Mouse (Mus musculus): ENCODE measurements around the gene Gm10282. TPM values are rescaled to one million over a fixed set of nuclear protein-coding genes. Genes with fewer than 3 reads are reported as not detected.

The Gm10282 gene
- polyA plus RNA-seq (2012; rRNA removed) = 1.1 and 5.1 TPM in 2 replicates

DNA sequence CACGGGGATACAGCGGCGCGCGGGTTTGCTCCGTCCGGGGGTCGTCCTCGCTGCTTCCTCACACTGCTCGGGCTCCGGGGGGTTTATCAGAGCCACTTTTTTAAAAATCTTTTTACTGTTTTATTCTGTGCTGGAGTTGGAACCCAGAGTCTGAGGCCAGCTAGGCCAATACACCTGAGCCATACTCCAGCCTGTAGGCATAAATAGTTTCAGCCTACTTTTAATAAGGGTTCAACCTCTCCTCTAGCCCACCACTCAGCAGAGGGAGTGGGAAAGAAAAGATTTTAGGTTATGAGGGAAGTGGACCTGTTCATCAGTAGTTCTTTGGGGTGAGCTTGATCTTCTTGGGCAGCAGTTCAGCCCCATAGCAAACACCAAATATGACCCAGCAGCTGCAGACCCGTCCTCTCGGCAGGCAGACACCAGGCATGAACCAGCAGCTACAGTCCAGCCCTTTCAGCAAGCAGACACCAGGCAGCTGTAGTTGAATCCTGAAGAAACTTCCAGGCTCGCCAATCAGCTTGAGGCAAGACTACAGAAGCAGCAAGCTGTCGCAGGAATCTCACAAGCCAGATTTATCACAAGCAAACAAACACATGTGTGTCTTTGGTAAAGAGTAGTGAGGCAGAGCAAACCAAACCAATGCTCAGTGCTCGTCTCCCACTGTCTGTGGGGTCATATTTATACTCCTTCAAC lies at the start of gene Gm10282:
TSS of gene Gm10282 (minus strand) at position 51 of the 696 bp plus-strand sequence.
- DNase-seq (ENCODE audit: low read depth) = no peak

DNA sequence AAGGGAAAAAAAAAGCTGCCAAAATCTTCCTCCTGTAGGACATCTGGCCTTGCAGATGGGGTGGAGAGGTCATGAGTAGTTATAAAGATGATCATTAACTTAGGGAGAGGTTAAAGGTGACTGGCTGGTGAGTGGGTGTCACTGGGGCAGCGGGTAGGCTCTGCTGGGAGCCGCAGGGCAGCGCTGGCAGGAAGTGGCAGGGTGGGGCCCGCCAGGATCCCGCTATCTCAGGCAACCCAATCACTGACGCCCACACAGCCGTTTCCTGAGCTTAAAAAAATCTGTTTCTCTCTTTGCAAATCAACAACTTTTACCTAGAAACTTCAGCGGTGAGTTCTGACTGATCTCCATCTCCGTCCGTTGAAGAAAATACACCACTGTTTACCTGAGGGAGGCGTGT lies 49.2 kb upstream of the Gm10282 start:
- DNase-seq (ENCODE audit: low read depth) = no peak

DNA sequence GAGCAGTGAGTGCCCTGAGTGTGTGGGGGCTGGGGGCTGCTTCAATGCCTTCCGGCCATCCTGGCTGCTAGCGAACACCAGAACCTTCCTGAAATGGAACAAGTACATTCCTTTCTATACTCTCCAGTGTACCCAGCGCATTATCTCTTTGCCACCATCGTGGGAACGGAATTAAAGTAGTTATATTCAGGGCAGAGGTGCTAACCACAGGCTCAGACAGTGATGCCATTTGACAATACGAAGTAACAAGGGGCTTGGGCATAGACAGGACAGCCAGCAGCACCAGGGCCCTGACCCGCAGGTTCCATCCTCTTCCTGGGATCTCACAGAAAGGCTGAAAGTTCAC lies 48.6 kb upstream of the Gm10282 start:
- DNase-seq (ENCODE audit: low read depth) = no peak

DNA sequence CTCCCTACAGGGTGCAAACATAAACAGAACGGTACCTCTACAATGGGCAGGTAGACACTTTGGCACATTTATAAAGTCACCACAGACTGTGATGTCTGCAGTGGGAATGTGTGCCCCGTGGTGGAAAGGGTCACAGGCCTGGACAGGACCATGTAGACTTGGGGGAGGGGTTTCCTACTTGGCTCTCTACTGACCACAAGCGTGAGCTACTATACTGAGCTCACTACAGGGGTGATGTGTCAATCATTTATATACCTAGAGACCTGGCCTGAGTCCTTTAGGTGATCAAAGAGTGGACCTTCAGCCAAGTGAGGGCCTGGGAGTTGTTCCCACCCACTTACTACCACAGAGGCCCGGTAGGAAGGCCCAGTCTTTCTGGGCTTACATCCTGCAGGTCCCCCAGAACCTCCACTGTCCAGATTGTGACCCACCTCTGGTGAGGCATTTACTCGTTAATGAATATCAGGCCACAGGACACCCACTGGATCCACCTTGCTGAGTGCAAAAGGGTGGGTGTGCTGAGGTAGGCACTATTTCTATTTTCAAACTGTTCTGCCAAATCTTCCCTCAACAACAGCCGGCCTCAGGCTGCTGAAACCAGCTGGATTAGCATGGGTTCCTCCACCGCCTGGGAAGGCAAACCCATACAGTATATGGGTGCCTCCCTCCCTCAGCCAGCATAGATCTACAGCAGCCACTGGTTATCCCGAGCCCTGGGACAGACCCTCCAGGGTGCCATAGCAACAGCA lies 48.1 kb upstream of the Gm10282 start:
- no peak for DNase-seq (ENCODE audit: low read depth)

DNA sequence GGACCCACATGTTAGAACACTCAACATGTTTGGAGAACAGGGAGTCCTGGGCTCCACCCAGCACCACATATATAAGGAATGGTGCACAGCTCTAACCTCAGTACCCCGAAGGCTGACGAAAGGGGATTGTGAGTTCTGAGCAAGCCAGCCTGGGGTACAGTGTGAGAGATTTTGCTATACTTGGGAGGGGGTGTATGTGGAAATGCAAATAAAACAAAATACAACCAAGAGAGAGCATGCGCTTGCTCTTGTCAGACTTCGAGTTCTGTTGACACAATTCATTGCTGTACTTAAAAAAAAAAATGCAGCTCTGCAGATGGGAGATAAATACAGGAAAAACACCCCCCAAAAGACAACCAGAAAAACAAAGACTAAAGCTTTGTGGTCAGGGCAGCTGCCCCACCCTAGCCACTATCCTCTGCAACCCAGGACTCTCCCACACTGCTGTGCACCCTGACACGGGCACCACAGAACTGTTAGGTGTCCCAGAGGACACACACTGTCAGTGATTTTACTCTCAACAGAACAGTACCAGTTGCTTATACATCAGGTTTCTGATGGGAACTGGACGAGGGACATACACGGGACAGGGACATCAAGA lies 46.4 kb upstream of the Gm10282 start:
- no peak for DNase-seq (ENCODE audit: low read depth)

DNA sequence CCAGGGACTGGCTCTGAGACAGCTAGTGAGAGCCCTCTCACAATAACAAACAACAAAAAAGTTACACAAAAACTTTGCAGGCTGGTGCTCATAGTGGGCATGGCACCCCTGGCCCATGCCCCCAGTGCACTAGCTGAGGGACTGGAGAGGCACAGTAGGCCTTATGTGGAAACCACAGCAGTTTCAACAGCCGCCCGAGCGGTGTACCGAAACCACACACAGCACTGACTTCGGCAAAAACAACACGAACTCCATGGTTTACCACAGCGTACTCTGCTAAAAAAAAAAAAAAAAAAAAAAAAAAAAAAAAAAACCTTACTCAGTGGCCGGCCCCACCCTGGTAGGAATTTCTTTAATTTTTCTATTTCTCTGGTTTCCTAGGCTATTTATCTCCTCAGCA lies 45.7 kb upstream of the Gm10282 start:
- no peak for DNase-seq (ENCODE audit: low read depth)

DNA sequence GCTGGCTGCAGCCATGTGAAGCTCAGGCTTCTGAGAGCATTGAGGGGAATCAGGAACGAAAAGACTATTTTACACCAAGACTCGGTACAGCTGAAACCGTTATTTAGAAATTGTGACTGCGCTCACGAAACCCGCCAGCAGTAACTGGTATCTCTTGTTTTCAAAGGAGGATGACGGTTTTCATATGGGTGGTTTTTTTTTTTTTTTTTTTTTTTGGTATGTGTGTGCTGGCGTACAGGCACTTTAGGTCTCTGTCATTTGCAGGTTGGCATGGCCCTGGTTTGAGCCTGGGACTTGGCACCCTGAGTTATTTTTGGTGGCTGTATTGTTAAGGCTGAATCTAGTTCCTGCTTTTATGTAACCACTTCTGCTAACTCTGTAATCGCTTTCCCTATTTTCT lies 44.8 kb upstream of the Gm10282 start:
- DNase-seq (ENCODE audit: low read depth) = no peak

DNA sequence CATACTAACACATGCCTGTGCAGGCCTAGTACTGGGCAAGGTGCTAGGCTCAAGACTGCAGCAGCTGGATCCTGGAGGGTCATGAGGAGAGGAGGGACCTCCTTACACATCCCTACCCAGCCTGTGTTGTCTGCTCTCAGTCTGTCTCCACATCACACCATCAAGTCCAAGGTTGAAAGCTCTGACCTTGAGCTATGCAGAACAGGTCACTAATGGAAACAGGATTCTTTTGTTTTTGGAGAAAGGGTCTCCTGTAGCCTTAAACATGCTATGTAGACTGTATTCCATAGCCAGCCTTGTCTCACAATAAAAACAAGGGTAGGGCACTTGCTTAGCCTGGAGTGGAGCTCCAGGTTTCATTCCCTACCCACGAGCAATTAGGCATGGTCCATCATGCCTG lies 43.9 kb upstream of the Gm10282 start:
- no peak for DNase-seq (ENCODE audit: low read depth)

DNA sequence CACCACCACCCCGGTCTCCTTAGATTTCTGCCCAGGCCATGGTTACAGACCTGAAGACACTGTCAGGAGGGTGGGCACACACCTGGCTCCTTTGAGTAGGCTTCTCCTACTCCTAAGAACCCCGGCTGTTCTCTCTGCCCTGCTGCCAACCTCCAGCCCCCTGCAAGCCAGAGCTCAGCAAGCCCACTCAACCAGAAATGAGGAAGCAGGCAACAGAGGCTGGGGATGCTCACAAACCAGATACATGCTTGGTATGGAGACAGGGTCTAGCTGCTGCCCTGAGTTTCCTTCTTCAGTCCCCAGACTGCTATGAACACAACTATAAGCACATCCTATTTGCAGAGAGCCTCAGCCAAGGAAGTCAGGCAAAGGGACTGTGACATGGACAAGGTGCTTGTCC lies 43.1 kb upstream of the Gm10282 start:
- DNase-seq (ENCODE audit: low read depth) = no peak

DNA sequence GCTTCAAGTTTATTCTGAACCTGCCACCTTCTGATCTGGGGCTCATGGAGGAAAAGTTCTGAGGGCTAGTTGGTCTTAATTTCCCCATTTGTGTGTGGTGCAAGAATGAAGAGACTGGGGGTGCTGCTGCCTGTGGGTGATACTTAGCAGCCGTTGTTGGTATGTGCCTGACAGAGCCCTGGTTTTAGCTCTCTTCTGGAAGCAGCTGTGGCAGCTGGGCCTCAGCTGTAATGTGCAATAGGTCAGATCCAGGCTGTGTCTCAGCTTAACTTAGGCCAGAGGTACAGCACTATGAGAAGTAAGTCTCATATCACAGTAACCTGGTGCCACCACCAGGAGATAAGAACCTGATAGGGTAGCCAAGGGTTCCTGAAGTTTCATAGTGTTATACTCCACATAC lies 42.5 kb upstream of the Gm10282 start:
- DNase-seq (ENCODE audit: low read depth) = no peak

DNA sequence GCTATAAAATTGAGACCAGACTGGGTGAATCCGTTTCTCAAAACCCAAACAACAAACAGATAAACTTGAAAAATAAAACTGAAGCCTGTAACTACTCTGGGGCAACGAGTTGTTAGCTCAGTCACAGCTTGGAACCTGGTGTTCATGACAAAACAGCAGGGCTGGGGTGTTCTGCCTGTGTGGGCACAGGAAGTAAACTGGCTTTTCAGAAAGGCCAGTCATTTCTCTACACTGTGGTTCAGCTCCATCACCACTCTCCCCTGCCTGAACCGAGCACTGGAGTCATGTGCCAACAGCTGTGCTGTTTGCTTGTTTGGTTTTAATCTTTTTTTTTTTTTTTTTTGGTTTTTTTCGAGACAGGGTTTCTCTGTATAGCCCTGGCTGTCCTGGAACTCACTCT lies 38.7 kb upstream of the Gm10282 start:
- DNase-seq (ENCODE audit: low read depth) = no peak

DNA sequence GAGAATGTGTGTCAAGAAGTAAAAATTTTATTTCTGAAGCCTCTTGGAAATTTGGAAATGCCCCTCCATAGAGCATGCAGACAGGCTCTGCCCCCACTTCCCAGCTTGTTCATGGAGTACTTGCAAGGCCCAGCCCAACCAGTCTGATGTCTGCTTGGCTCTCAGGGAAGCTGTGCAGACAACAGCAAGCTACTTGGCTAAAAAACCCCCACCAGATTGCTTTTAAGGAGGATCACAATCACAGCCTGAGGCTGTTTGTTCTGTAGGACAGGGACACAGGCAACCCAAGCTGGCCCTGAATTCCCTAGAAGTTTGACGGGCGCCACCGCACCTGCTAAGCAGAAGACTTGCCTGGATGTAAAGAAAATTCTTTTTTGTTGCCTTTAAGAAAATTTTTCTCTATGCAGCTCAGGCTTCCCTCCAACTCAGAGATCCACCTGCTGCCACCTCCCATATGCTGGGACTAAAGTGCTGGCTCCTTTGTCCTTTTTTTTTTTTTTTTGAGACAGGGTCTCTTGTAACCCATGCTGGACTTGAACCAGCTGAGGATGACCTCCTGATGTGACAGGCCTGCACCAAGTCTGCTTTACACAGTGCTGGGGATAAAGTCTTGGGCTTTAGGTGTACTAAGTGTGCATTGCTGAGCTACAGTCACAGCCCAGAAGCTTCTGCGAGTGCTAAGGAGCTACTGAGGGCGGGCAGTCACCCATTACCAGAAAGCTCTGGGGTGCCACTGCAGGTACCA lies 37.7 kb upstream of the Gm10282 start:
- DNase-seq (ENCODE audit: low read depth) = no peak

DNA sequence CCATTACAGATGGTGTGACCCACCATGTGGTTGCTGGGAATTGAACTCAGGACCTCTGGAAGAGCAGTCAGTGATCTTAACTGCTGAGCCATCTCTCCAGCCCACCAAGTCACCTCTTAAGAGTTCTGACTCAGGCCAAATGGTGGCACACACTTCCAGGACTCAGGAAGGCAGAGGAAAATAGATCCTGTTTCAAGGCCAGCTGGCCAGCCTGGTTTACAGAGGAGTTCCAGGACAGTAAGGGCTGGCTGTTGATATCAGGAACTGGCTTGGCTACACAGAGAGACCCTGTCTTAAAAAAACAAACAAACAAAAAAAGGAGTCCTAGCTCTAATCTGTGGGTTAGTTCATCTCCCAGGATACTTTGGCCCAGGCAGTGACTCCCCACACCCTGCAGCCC lies 32.0 kb upstream of the Gm10282 start:
- no peak for DNase-seq (ENCODE audit: low read depth)

DNA sequence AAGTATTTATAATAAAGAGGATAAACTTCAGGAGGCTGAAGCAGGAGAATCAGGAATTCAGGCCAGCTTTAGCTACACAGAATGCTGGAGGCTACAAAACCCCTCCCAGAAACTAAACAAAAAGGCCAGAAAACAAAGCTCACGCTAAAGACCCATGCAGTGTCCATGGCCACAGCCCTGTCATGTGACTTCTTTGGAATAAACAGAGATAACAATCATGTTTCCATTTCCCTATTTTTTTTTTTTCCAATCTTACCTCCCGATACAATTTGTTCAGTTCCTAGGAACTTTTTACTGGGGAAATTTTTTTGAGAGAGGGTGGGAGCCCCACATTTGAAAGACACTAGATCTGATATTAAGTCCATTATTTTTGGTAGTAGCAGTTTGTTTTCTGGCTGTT lies 31.2 kb upstream of the Gm10282 start:
- DNase-seq (ENCODE audit: low read depth) = no peak

DNA sequence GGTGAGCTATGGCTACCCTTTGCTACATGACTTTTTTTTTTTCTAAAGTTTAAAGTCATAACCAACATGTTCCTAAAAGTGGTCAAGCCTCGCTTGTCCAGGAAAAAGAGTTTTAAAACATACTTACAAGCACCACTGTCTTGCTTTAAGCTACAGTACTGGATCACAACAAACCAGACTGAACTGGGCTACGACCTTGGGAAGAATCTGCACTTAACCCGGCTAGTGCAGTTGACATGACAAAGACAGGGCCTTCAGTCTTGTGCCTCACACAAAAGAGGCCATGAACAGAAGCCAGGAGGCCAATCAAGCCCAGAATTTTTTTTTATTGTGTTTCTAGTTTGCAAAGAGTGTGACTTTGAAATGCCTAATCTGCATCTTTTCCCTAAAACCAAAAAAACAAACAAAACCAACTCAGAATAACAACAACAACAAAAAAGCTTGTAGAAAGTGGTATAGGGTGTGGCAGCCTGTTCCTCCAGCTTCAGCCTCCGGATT lies 29.1 kb upstream of the Gm10282 start:
- no peak for DNase-seq (ENCODE audit: low read depth)

DNA sequence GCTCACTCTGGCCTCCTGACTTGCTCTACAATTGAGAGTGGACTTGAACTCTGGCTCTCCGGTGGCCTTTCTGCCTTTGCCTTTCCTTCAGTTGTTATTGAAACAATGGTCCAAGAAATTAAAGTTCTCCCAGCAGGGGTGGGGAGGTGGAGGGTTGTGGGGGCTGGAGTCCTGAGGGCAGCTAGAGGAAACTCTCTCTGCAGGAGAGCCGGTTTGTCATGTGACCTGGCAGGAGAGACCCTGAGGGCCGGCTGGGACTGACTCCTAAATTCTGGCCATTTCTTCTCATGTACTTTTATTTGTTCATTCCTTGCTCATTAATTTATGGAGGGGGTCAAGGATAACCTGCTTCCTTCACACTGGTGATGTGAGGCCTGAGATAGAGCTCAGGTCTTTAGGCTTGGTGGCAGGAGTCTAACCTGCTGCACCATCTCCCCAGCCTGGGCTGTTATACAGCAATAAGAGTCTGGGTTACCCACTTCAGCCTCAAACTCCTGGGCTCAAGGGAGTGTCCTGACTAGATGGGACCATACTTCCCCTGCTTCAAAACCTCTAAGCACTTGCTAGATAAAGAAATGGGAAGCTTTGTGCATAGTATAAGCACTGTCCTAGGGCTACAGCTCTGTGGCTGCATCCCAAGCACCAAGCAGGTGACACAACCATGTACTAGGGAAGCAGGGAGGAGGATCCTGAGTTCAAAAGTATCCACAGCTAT lies 28.5 kb upstream of the Gm10282 start:
- no peak for DNase-seq (ENCODE audit: low read depth)

DNA sequence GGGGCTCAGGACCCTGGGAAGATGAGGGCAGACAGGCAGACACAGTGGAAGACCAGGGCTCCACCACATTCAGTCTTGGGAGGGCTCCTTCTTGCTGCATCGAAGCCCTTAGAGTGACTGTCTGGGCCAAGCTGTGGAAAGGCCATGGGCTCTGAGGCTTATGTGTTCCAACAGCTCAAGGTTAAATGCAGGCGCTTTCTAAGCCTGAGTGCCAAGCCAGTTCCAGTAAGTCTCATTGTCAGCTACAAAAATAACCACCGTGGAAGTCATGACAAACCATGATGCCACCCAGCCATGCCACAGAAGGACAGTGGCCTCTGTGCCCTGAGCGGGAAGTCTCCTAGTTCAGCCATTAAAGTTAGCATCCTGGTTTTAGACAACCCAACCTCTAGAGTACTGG lies 26.6 kb upstream of the Gm10282 start:
- no peak for DNase-seq (ENCODE audit: low read depth)

DNA sequence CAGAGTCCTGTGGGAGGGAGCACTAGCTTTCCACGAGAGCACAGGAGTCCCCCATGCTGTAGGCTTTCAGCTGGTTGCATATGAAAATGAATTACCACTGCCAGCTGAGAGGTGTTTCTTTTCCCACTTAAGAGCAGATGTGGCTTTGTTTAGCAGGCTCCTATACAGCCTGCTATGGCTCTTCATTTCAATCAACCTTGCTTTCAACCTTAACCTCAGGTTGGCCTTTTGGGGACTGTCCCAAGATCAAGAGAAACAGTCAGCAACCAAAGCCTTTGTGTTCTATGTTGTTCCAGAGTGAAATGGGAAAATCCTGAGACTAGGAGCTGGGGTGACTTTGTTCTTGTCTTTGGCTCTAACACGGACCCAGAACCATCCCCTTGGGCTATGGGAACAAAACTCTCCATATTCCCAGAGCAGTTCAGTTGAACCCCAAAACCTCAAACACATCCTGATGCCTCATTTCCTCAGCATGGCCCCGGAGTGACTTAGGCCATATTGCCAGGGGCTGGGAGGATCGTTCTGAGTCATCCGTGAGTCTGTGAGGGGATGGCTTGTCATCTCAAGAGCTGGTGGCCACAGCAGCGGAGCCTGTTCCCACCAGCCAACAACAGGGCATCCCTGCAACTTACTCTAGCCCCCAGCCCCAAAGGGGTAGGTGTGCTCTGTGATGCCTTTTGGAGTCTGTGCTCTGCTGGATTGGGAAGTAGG lies 25.9 kb upstream of the Gm10282 start:
- no peak for DNase-seq (ENCODE audit: low read depth)

DNA sequence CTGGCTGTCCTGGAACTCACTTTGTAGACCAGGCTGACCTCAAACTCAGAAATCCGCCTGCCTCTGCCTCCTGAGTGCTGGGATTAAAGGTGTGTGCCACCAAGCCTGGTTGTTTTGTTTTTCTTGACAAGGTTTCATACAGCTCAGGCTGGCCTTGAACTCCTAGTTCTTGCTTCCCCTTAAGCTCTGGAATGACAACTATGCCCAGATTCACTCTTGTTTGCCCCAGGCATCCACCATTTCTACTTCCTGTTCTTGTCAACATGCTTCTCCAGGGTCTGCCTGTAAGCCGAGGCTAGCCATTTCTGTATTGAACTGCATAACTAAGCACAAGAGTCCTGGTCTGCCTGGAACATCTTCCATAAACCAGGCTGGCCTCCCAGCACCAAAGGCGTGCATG lies 24.1 kb upstream of the Gm10282 start:
- no peak for DNase-seq (ENCODE audit: low read depth)

DNA sequence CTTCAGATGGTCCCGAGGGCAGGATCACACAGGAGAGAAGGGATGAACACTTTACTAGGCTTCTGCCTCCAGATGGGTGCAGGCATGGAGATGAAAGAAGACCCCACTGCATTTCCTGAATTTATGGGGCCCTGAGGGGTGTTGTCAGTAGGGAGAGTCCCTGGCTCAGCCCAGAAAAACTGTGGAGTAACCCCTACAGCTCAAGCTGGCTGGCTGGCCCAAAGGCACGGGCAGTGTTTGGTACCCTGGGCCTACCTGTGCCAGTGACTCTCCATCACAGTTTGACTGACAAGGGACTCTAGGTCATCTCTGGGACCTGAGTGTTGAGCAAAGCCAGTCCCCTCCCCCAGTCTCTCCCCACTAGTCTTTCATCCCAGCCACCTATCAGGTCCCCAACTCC lies 19.6 kb upstream of the Gm10282 start:
- DNase-seq (ENCODE audit: low read depth) = no peak
